Mouse (Mus musculus) CD4-positive naive resting alpha-beta T cell, adult 76 days (primary cell): ENCODE data around the gene Cenpm. TPM values are rescaled to one million over a fixed set of nuclear protein-coding genes. Genes with fewer than 3 reads are reported as not detected.

Experiments
- total RNA-seq: library from RNA; stranded (reverse); gene quantifications from one replicate; pipeline ENCODE4 v1.2.4, GENCODE M21; 2023

Gene Cenpm
- total RNA-seq = 1.7 TPM

GRCm38 (mm10) chr15:82244115-82244804 lies at the start of gene Cenpm:
Gene Cenpm, minus strand, starts transcription at chr15:82244748.

GRCm38 (mm10) chr15:82274593-82274926 lies 30.0 kb upstream of the Cenpm start, which contains the start of gene Sept3:
Gene Sept3, plus strand, starts transcription at chr15:82274893.

GRCm38 (mm10) chr15:82252097-82252496 lies 7.5 kb upstream of the Cenpm start, which contains the start of gene 1500009C09Rik:
Gene 1500009C09Rik, plus strand, starts transcription at chr15:82252397.

GRCm38 (mm10) chr15:82223657-82224601 lies 20.6 kb downstream of the Cenpm start, which contains the start of gene Tnfrsf13c:
Gene Tnfrsf13c, minus strand, starts transcription at chr15:82224369.

GRCm38 (mm10) chr15:82212752-82213063 lies 31.8 kb downstream of the Cenpm start, which contains the start of gene Shisa8:
Gene Shisa8, minus strand, starts transcription at chr15:82212815.

Other genes starting within 250 kb of the Cenpm start
- gene Desi1, start 210.9 kb downstream of the Cenpm start, total RNA-seq = 18.6 TPM
- 79.1 TPM for gene Snu13, start 197.2 kb downstream of the Cenpm start, total RNA-seq
- gene 4930407I10Rik, start 185.6 kb downstream of the Cenpm start, total RNA-seq = not detected
- not detected for gene Mei1, start 174.8 kb downstream of the Cenpm start, total RNA-seq
- 33.6 TPM for gene Ccdc134, start 116.8 kb downstream of the Cenpm start, total RNA-seq
- 239 TPM for gene Srebf2, start 97.6 kb downstream of the Cenpm start, total RNA-seq
- gene Shisa8, start 31.9 kb downstream of the Cenpm start, total RNA-seq = 0.29 TPM
- 18.9 TPM for gene Tnfrsf13c, start 20.4 kb downstream of the Cenpm start, total RNA-seq
- gene 1500009C09Rik, start 7.6 kb upstream of the Cenpm start, total RNA-seq = not detected
- gene Sept3, start 30.1 kb upstream of the Cenpm start, total RNA-seq = not detected
- gene Wbp2nl, start 54.2 kb upstream of the Cenpm start, total RNA-seq = not detected
- 43.6 TPM for gene Naga, start 94.2 kb upstream of the Cenpm start, total RNA-seq
- gene Pheta2, start 94.2 kb upstream of the Cenpm start, total RNA-seq = 0.26 TPM
- gene Smdt1, start 94.2 kb upstream of the Cenpm start, total RNA-seq = 97.2 TPM
- gene Ndufa6, start 109.6 kb upstream of the Cenpm start, total RNA-seq = 130 TPM
- 11.3 TPM for gene Cyp2d22, start 135.5 kb upstream of the Cenpm start, total RNA-seq
- not detected for gene Cyp2d11, start 149.3 kb upstream of the Cenpm start, total RNA-seq
- gene Cyp2d10, start 162.4 kb upstream of the Cenpm start, total RNA-seq = not detected
- not detected for gene Cyp2d9, start 188.7 kb upstream of the Cenpm start, total RNA-seq